Mouse (Mus musculus) hindbrain, postnatal 0 days (tissue): ENCODE results near the gene Gm28539. TPM values are rescaled to one million over a fixed set of nuclear protein-coding genes. Genes with fewer than 3 reads are reported as not detected.
A peak's percentile ranks its signal among the peaks of the same experiment; 100 is the strongest.

Experiments
- ATAC-seq: fragments of 200-750 bp; cut with Nextera tagmentation; 2 replicates; pipeline ENCODE4 v1.8.0; 2017; ENCODE audit warnings: mild to moderate bottlenecking, moderate TSS enrichment, moderate library complexity
- DNase-seq: peaks from one replicate; pipeline ENCODE4 v3.0.0-alpha.2; 2015; ENCODE audit warnings: low spot score
- H3K27ac ChIP-seq: fragments of 300-500 bp; sonication (generic); 2 replicates; pipeline ENCODE4 v1.5.1; 2014; ENCODE audit warnings: mild to moderate bottlenecking
- H3K27me3 ChIP-seq: fragments of 300-500 bp; sonication (generic); 2 replicates; pipeline ENCODE4 v1.6.1; 2014; ENCODE audit warnings: low read length, mixed read lengths; ENCODE audit not compliant: insufficient read depth
- H3K36me3 ChIP-seq: fragments of 300-500 bp; sonication (generic); 2 replicates; pipeline ENCODE4 v1.6.1; 2014; ENCODE audit warnings: low read length, mixed read lengths; ENCODE audit not compliant: insufficient read depth
- H3K4me1 ChIP-seq: fragments of 300-500 bp; sonication (generic); 2 replicates; pipeline ENCODE4 v1.6.1; 2014; ENCODE audit warnings: antibody characterized with exemption, low read length, mixed read lengths; ENCODE audit not compliant: insufficient read depth
- H3K4me2 ChIP-seq: fragments of 300-500 bp; sonication (generic); 2 replicates; pipeline ENCODE4 v1.6.1; 2014; ENCODE audit warnings: low read depth, mild to moderate bottlenecking, low read length, moderate library complexity, mixed read lengths
- H3K4me3 ChIP-seq: fragments of 300-500 bp; sonication (generic); 2 replicates; pipeline ENCODE4 v1.5.1; 2014; ENCODE audit warnings: low read length
- H3K9ac ChIP-seq: fragments of 300-500 bp; sonication (generic); replicated peaks from 2 replicates; pipeline ENCODE4 v1.6.1; 2014; ENCODE audit warnings: mild to moderate bottlenecking, low read length, moderate library complexity, mixed read lengths
- H3K9me3 ChIP-seq: fragments of 300-500 bp; sonication (generic); 2 replicates; pipeline ENCODE4 v1.6.1; 2016; ENCODE audit warnings: low read length, mixed read lengths
- CTCF ChIP-seq: IDR thresholded peaks from 2 replicates; pipeline ENCODE4 v1.5.1; 2016; ENCODE audit warnings: antibody characterized with exemption, control low read depth, low read depth
- WGBS: fragments of 180-500 bp; shearing (Covaris S2); extraction: QIAGEN DNeasy Blood & Tissue Kit; methylation state at CpG from one replicate; pipeline ENCODE4 v1.1.7; 2014; 5-methylcytosine and 5-hydroxymethylcytosine counted together
- polyA plus RNA-seq: library from polyadenylated mRNA; unstranded; fragments of >200 nt; fragmentation: Nextera tagmentation; extraction: Ambion mirVana; gene quantifications from 2 replicates; pipeline ENCODE4 v1.2.1, GENCODE M21; 2015
- total RNA-seq: library from RNA; depleted of rRNA; stranded (reverse); fragments of >200 nt; gene quantifications from 2 replicates; pipeline ENCODE4 v1.2.3, GENCODE M21; 2014; rRNA removed

Gene Gm28539
- total RNA-seq, result not detected in 2 replicates
- not detected in 2 replicates for polyA plus RNA-seq

- peak; percentile 94 for DNase-seq
- H3K9ac ChIP-seq, result peak within 1 kb of the TSS; percentile 94
- 2% methylated on average over 46 of the region's 46 CpGs for WGBS
These were observed at the start of gene Gm28539, which contains the start of gene 2510002D24Rik for GRCm38 (mm10) chr16:18836468-18837208. Gm28539 (plus strand) TSS chr16:18836584. 2510002D24Rik (plus strand) TSS chr16:18836578.

GRCm38 (mm10) chr16:18786652-18787051 lies 49.7 kb upstream of the Gm28539 start:
- Histone ChIP-seq H3K4me3 (no peak overlapping the region), H3K27ac (no peak overlapping the region), H3K4me2 (no peak overlapping the region), H3K27me3 (no peaks in the 10 kb centered on the region), H3K9me3 (no peaks in the 10 kb centered on the region), H3K36me3 (no peaks in the 10 kb centered on the region), H3K4me1 (no peaks in the 10 kb centered on the region), H3K9ac (no peak overlapping the region)
- TF ChIP-seq CTCF, result no peak
- WGBS, result 89% methylated on average over 10 of the region's 10 CpGs
- ATAC-seq (peak; percentile 55), DNase-seq (no peak)

More at GRCm38 (mm10) chr16:18836468-18837208, at the start of gene Gm28539, which contains the start of gene 2510002D24Rik:
- Histone ChIP-seq H3K9me3 (no peaks in the 10 kb centered on the region), H3K27ac (peak within 1 kb of the TSS; percentile 86), H3K36me3 (peaks cover 19% of the 10 kb centered on the region; the same call in 1 of the 2 replicates), H3K27me3 (no peaks in the 10 kb centered on the region), H3K4me3 (peak within 1 kb of the TSS; percentile 94), H3K4me2 (peak within 1 kb of the TSS; percentile 77), H3K4me1 (no peaks in the 10 kb centered on the region)
- TF ChIP-seq CTCF, result no peak
- peak; percentile 97 for ATAC-seq

- H3K4me1 ChIP-seq, result no peaks in the 10 kb centered on the region
- ATAC-seq, result no peak
- WGBS, result 90% methylated on average over 10 of the region's 10 CpGs
- DNase-seq, result no peak
- H3K4me2 ChIP-seq, result no peak overlapping the region
- no peak overlapping the region for H3K9ac ChIP-seq
- H3K4me3 ChIP-seq, result no peak overlapping the region
- H3K27me3 ChIP-seq, result no peaks in the 10 kb centered on the region
- no peaks in the 10 kb centered on the region for H3K36me3 ChIP-seq
- no peaks in the 10 kb centered on the region for H3K9me3 ChIP-seq
- H3K27ac ChIP-seq, result no peak overlapping the region
- TF ChIP-seq CTCF, result no peak
These were observed 47.6 kb upstream of the Gm28539 start for GRCm38 (mm10) chr16:18788627-18789406.

- Histone ChIP-seq H3K9me3 (no peaks in the 10 kb centered on the region), H3K27me3 (no peaks in the 10 kb centered on the region), H3K36me3 (no peaks in the 10 kb centered on the region; the same call in 1 of the 2 replicates), H3K27ac (no peak overlapping the region), H3K4me1 (no peaks in the 10 kb centered on the region), H3K4me2 (no peak overlapping the region), H3K4me3 (no peak overlapping the region), H3K9ac (no peak overlapping the region)
- no peak for ATAC-seq
- DNase-seq, result no peak
- 82% methylated on average over 11 of the region's 11 CpGs for WGBS
- no peak for TF ChIP-seq CTCF
These were observed 41.0 kb upstream of the Gm28539 start for GRCm38 (mm10) chr16:18795223-18795899.

GRCm38 (mm10) chr16:18796645-18797044 lies 39.7 kb upstream of the Gm28539 start:
- no peak for DNase-seq
- Histone ChIP-seq H3K9me3 (no peaks in the 10 kb centered on the region), H3K36me3 (no peaks in the 10 kb centered on the region; the same call in 1 of the 2 replicates), H3K4me2 (no peak overlapping the region), H3K27ac (no peak overlapping the region), H3K9ac (no peak overlapping the region), H3K4me3 (no peak overlapping the region), H3K27me3 (no peaks in the 10 kb centered on the region), H3K4me1 (no peaks in the 10 kb centered on the region)
- ATAC-seq, result no peak
- 65% methylated on average over 7 of the region's 7 CpGs for WGBS
- TF ChIP-seq CTCF, result no peak

- Histone ChIP-seq H3K4me3 (no peak overlapping the region), H3K4me2 (no peak overlapping the region), H3K36me3 (no peaks in the 10 kb centered on the region; the same call in 1 of the 2 replicates), H3K4me1 (no peaks in the 10 kb centered on the region), H3K9me3 (no peaks in the 10 kb centered on the region), H3K27ac (no peak overlapping the region), H3K27me3 (no peaks in the 10 kb centered on the region), H3K9ac (no peak overlapping the region)
- 91% methylated on average over 5 of the region's 5 CpGs for WGBS
- no peak for DNase-seq
- no peak for ATAC-seq
- TF ChIP-seq CTCF, result no peak
These were observed 38.2 kb upstream of the Gm28539 start for GRCm38 (mm10) chr16:18798151-18798550.
